8 mouse cellular contexts compared by ENCODE assay signal in the genomic region with DNA sequence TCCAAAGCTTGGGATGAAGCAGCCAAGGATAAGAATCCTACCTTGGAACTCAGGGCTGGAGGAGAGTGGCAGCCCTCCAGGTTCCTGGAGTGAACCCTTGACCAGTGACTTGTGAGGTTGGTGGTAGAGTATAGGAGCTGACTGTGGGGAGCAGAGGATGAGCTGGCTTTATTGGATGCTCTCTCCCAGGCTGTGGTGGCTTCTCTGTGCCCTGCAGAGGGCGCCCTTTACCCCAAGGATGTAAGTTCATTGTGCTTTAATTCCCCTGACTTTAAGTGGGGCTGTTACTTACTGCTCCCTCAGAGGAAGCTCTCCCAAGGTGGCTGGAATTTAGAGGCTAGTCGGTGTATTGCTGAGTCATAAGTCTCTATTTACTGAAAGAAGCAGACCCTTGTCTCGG. TPM values are rescaled to one million over a fixed set of nuclear protein-coding genes. Genes with fewer than 3 reads are reported as not detected.
DNase-seq lines count a peak whose midpoint lies in the region; ATAC-seq and TF ChIP-seq lines count a peak whose summit lies in the region.

No protein-coding gene starts in this region.

- peaks cover under 1% of the 10 kb centered on the region; the same call in 1 of the 2 replicates for H3K4me1 ChIP-seq in forebrain, postnatal 0 days (ENCODE audit: insufficient read depth)
- H3K4me1 ChIP-seq in forebrain, embryonic 15.5 days = peaks cover under 1% of the 10 kb centered on the region; the same call in 1 of the 2 replicates
- H3K4me1 ChIP-seq in cortical plate, adult 2 months (ENCODE audit: control insufficient read depth, insufficient read depth, low read length) = no peaks in the 10 kb centered on the region
- H3K4me1 ChIP-seq in neural tube, embryonic 11.5 days (ENCODE audit: control insufficient read depth, insufficient read depth, low read length) = no peaks in the 10 kb centered on the region

- intact Hi-C loops in heart, postnatal 25 days (cut with DNase I) = loop anchor here (2.0 kb wide), 1 partner anchor 146 kb away; no protein-coding TSS in a partner anchor
- intact Hi-C loops in left cerebral cortex, postnatal 14 days (cut with DNase I) = loop anchor here (5.0 kb wide), 1 partner anchor 144 kb away; no protein-coding TSS in a partner anchor

- no peaks in the 10 kb centered on the region for H3K36me3 ChIP-seq in forebrain, postnatal 0 days (ENCODE audit: insufficient read depth)
- no peaks in the 10 kb centered on the region for H3K36me3 ChIP-seq in forebrain, embryonic 15.5 days
- H3K36me3 ChIP-seq in neural tube, embryonic 11.5 days (ENCODE audit: control insufficient read depth, insufficient read depth, low read length) = no peaks in the 10 kb centered on the region

- H3K4me2 ChIP-seq in forebrain, postnatal 0 days (ENCODE audit: low read depth) = no peak overlapping the region
- no peak overlapping the region for H3K4me2 ChIP-seq in forebrain, embryonic 15.5 days (replicated peaks)
- no peak overlapping the region for H3K4me2 ChIP-seq in neural tube, embryonic 11.5 days (ENCODE audit: low read depth)

- no peak overlapping the region for H3K4me3 ChIP-seq in forebrain, postnatal 0 days (ENCODE audit: low read depth, low read length)
- no peak overlapping the region for H3K4me3 ChIP-seq in forebrain, embryonic 15.5 days
- no peak overlapping the region for H3K4me3 ChIP-seq in cortical plate, adult 2 months (ENCODE audit: insufficient read depth, low read length)
- no peak overlapping the region for H3K4me3 ChIP-seq in neural tube, embryonic 11.5 days (ENCODE audit: low read depth, low read length)

- TF ChIP-seq POLR2A in cortical plate, adult 2 months (IDR thresholded peaks at IDR 0.05; ENCODE audit: extremely low read depth, insufficient read depth, low read length) = no peak

- ATAC-seq in forebrain, postnatal 0 days = no peak
- no peak for ATAC-seq in forebrain, embryonic 15.5 days (replicated peaks)
- ATAC-seq in neural tube, embryonic 11.5 days (ENCODE audit: insufficient read depth, low FRiP score, low TSS enrichment) = no peak

- H3K27ac ChIP-seq in forebrain, postnatal 0 days (ENCODE audit: low read depth, low read length) = no peak overlapping the region
- no peak overlapping the region for H3K27ac ChIP-seq in forebrain, embryonic 15.5 days (replicated peaks)
- no peak overlapping the region for H3K27ac ChIP-seq in cortical plate, adult 2 months (ENCODE audit: insufficient read depth, low read length)
- H3K27ac ChIP-seq in neural tube, embryonic 11.5 days (ENCODE audit: low read depth, low read length) = no peak overlapping the region

- WGBS in forebrain, postnatal 0 days = 52% methylated on average over 3 of the region's 3 CpGs
- WGBS in forebrain, embryonic 15.5 days = 52% methylated on average over 3 of the region's 3 CpGs
- 41% methylated on average over 3 of the region's 3 CpGs for WGBS in neural tube, embryonic 11.5 days

- no peak for DNase-seq in forebrain, postnatal 0 days
- peak; percentile 57 to 83 for DNase-seq in adrenal gland, adult (ENCODE audit: inconsistent age in 2 of 2, low spot score in 1 of 2)
- DNase-seq in heart, postnatal 25 days (ENCODE audit: low spot score) = peak; percentile 9
- DNase-seq in left cerebral cortex, postnatal 14 days (ENCODE audit: low spot score in 2 of 2) = peak; percentile 57 to 71
- peak; percentile 41 for DNase-seq in neural tube, embryonic 11.5 days (ENCODE audit: low spot score)
- peak; percentile 47 to 58 for DNase-seq in thymus, adult 18-20 months

- TF ChIP-seq CTCF in forebrain, postnatal 0 days (IDR thresholded peaks at IDR 0.05; ENCODE audit: low read depth) = peak; percentile 57
- TF ChIP-seq CTCF in cortical plate, adult 2 months (IDR thresholded peaks at IDR 0.05; ENCODE audit: extremely low read depth, insufficient read depth, low read length) = peak; percentile 66

- H3K9ac ChIP-seq in forebrain, postnatal 0 days = no peak overlapping the region
- no peak overlapping the region for H3K9ac ChIP-seq in forebrain, embryonic 15.5 days (replicated peaks)
- no peak overlapping the region for H3K9ac ChIP-seq in neural tube, embryonic 11.5 days (ENCODE audit: low read length)

- no peaks in the 10 kb centered on the region for H3K9me3 ChIP-seq in forebrain, postnatal 0 days (ENCODE audit: low read length)
- H3K9me3 ChIP-seq in forebrain, embryonic 15.5 days = no peaks in the 10 kb centered on the region
- H3K9me3 ChIP-seq in neural tube, embryonic 11.5 days (ENCODE audit: control insufficient read depth, low read length) = no peaks in the 10 kb centered on the region

- no peaks in the 10 kb centered on the region for H3K27me3 ChIP-seq in forebrain, postnatal 0 days (ENCODE audit: insufficient read depth, low read length)
- H3K27me3 ChIP-seq in forebrain, embryonic 15.5 days = no peaks in the 10 kb centered on the region
- H3K27me3 ChIP-seq in neural tube, embryonic 11.5 days (ENCODE audit: control insufficient read depth, insufficient read depth, low read length) = no peaks in the 10 kb centered on the region

RNA-seq across cellular contexts. Expression of a gene that starts 58.6 kb away (rescaled TPM):
- total RNA-seq in forebrain, postnatal 0 days (2014; rRNA removed) = 183 and 192 TPM in 2 replicates
- polyA plus RNA-seq in forebrain, postnatal 0 days (2015; fragmentation: Nextera tagmentation; extraction: Ambion mirVana) = 251 and 260 TPM in 2 replicates
- polyA plus RNA-seq in forebrain, embryonic 15.5 days (2015; fragmentation: Nextera tagmentation; extraction: Ambion mirVana) = 206 and 213 TPM in 2 replicates
- 178 and 187 TPM in 2 replicates for polyA plus RNA-seq in cortical plate, adult 2 months (2012; rRNA removed)
- total RNA-seq in heart, postnatal 25 days (2021) = 10 to 100 TPM; 50.8 to 51.7 TPM
- 100 to 1,000 TPM; 285 to 314 TPM for total RNA-seq in left cerebral cortex, postnatal 14 days (2021)
- 120 and 123 TPM in 2 replicates for polyA plus RNA-seq in neural tube, embryonic 11.5 days (2014; fragmentation: Nextera tagmentation; extraction: Ambion mirVana)
